Mouse (Mus musculus): Measurements from ENCODE around the gene Kmt5c. TPM values are rescaled to one million over a fixed set of nuclear protein-coding genes. Genes with fewer than 3 reads are reported as not detected.

The Kmt5c gene
- polyA plus RNA-seq, 1 experiment from 2014 or later, result 75.3 TPM

GRCm38 (mm10) chr7:4725169-4725568 lies 14.7 kb upstream of the Kmt5c start, which contains the start of gene Tmem150b:
Gene Tmem150b, minus strand, starts transcription at chr7:4725249.
- WGBS, result 85% methylated on average over 7 of the region's 7 CpGs

GRCm38 (mm10) chr7:4731090-4731489 lies 8.8 kb upstream of the Kmt5c start:
- Histone ChIP-seq H3K9ac (no peak overlapping the region), H3K4me3 (no peak overlapping the region), H3K36me3 (ENCODE audit: poor library complexity, severe bottlenecking) (no peaks in the 10 kb centered on the region), H3K4me2 (no peak overlapping the region), H3K9me3 (replicated peaks) (no peaks in the 10 kb centered on the region), H3K27me3 (no peaks in the 10 kb centered on the region), H3K4me1 (no peaks in the 10 kb centered on the region), H3K27ac (no peak overlapping the region)
- 79% methylated on average over 5 of the region's 5 CpGs for WGBS
- no peak for ATAC-seq

More at GRCm38 (mm10) chr7:4725169-4725568, 14.7 kb upstream of the Kmt5c start, which contains the start of gene Tmem150b:
- H3K27me3 ChIP-seq, result no peaks in the 10 kb centered on the region
- no peak for ATAC-seq
- H3K36me3 ChIP-seq (ENCODE audit: poor library complexity, severe bottlenecking), result no peaks in the 10 kb centered on the region
- H3K27ac ChIP-seq, result no peak within 1 kb of the TSS
- H3K4me2 ChIP-seq, result no peak within 1 kb of the TSS
- no peaks in the 10 kb centered on the region for H3K9me3 ChIP-seq (replicated peaks)
- H3K4me1 ChIP-seq, result no peaks in the 10 kb centered on the region
- H3K4me3 ChIP-seq, result no peak within 1 kb of the TSS
- H3K9ac ChIP-seq, result no peak within 1 kb of the TSS

DNA sequence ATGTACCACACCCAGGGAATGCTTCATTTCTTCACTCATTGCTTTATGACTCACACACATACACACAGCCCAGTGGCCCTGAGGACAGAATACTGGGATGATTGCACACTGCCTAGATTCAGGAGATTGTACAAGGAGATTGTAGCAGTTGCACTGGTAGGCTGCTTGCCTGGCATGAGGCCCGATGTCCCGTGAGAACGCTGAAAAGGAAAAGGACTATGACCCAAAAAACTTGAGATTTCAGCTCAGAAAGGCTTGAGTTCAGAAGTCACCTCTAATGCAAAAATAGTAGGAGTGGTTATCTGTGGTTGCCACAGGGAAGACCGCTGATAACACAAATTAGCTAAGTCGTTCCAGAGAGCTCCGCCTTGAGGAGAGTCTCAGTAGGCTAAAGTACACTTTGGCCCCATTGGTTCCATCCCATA lies 6.9 kb upstream of the Kmt5c start:
- Histone ChIP-seq H3K4me3 (no peak overlapping the region), H3K4me1 (no peaks in the 10 kb centered on the region), H3K4me2 (no peak overlapping the region), H3K36me3 (ENCODE audit: poor library complexity, severe bottlenecking) (no peaks in the 10 kb centered on the region), H3K27ac (no peak overlapping the region), H3K9me3 (replicated peaks) (no peaks in the 10 kb centered on the region), H3K9ac (no peak overlapping the region), H3K27me3 (no peaks in the 10 kb centered on the region)
- WGBS, result 75% methylated on average over 6 of the region's 6 CpGs
- no peak for ATAC-seq

DNA sequence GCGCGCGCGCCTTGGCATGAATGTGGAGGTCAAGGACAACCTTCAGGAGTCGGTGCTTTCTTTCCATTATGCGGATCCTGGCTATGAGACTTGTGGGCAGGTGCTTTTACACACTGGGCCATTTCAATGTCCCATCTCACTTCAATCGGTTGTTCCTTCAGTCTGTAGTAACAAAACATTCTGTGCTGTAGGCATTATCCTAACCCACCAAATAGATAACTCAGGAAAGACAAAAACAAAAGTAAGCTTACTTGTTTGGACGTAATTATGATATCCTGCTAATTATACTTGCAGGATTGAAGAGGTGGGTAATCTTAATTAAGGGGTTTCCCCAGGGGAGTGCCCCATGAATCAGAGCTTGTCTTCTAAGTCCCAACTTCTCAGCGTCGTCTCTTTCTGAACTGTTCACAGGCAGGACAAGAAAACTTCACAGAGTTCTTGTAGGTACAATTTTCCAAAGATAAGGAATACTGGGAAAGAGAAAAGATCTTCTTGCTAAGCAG lies 823 bp upstream of the Kmt5c start:
- H3K27me3 ChIP-seq, result no peaks in the 10 kb centered on the region
- peaks cover 19% of the 10 kb centered on the region for H3K36me3 ChIP-seq (ENCODE audit: poor library complexity, severe bottlenecking)
- WGBS, result 31% methylated on average over 10 of the region's 10 CpGs
- ATAC-seq, result no peak
- no peaks in the 10 kb centered on the region for H3K9me3 ChIP-seq (replicated peaks)
- peak overlapping the region; percentile 51 for H3K9ac ChIP-seq
- peaks cover 38% of the 10 kb centered on the region for H3K4me1 ChIP-seq
- peak overlapping the region; percentile 37 for H3K4me3 ChIP-seq
- H3K27ac ChIP-seq, result peak overlapping the region; percentile 72
- H3K4me2 ChIP-seq, result peak overlapping the region; percentile 65

DNA sequence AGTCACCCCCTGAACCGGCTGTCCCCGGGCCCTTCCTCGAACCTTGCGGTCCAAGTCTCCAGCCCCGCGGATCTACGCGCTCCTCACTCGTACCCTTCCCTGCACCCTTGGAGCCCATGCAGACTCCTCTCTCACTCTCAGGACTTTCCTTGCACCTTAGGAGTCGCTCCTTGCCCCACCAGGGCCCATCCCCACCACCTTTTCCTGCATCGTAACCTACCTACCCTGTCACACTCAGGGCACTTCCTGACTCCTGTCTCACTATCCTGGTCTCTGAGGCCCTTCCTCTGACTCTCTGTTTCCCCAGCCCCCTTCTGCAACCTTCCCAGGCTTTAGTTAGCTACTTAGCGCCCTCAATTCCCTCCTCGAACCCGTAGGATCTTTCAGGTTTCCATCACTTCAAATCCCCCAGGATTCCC lies 403 bp downstream of the Kmt5c start:
- Histone ChIP-seq H3K4me3 (peak overlapping the region; percentile 75), H3K4me2 (peak overlapping the region; percentile 85), H3K9ac (peak overlapping the region; percentile 93), H3K27me3 (no peaks in the 10 kb centered on the region), H3K9me3 (replicated peaks) (no peaks in the 10 kb centered on the region), H3K4me1 (peaks cover 38% of the 10 kb centered on the region), H3K27ac (peak overlapping the region; percentile 93), H3K36me3 (ENCODE audit: poor library complexity, severe bottlenecking) (peaks cover 30% of the 10 kb centered on the region)
- 0% methylated on average over 14 of the region's 14 CpGs for WGBS
- no peak for ATAC-seq

- Histone ChIP-seq H3K4me3 (peak overlapping the region; percentile 75), H3K9ac (peak overlapping the region; percentile 93), H3K27me3 (no peaks in the 10 kb centered on the region), H3K27ac (peak overlapping the region; percentile 93), H3K36me3 (ENCODE audit: poor library complexity, severe bottlenecking) (peaks cover 38% of the 10 kb centered on the region), H3K4me2 (peak overlapping the region; percentile 85), H3K4me1 (peaks cover 41% of the 10 kb centered on the region), H3K9me3 (replicated peaks) (no peaks in the 10 kb centered on the region)
- ATAC-seq, result no peak
- WGBS, result under 1% methylated on average over 4 of the region's 4 CpGs
These were observed 1.2 kb downstream of the Kmt5c start for GRCm38 (mm10) chr7:4741151-4741550.

DNA sequence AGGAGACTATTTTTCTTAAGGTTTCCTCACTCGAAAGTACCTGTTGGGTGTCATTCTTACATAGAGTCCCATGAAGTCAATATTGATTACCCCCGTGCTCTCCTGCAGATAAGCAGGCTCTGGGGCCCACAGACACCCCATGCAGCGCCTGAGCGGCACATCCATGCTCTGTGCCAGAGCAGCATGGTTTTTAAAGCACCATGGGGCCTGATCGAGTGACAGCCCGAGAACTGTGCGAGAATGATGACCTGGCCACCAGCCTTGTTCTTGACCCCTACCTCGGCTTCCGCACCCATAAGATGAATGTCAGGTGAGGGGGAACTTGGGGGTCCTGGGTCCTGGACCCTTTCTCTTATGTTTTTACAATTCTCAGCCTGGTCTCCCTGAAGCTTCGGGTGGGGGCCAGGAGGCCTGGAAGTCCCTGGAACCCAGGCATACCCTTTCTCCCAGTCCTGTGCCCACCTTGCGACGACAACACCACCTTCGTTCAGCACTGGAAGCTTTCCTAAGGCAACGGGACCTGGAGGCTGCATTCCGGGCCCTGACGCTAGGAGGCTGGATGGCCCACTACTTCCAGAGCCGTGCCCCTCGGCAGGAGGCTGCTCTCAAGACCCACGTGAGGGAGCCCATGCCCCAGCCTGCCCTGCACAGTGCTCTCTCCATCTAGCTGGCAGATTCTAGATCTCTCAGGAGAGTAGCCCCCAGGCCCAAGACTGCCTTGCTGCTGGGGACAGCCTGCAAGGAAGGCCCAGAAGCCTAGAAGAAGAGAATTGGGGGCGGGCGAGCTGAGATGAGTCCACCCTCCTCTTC lies 2.0 kb downstream of the Kmt5c start:
- WGBS, result 77% methylated on average over 21 of the region's 21 CpGs
- Histone ChIP-seq H3K4me1 (peaks cover 41% of the 10 kb centered on the region), H3K9me3 (replicated peaks) (no peaks in the 10 kb centered on the region), H3K27me3 (no peaks in the 10 kb centered on the region), H3K9ac (peak overlapping the region; percentile 93), H3K36me3 (ENCODE audit: poor library complexity, severe bottlenecking) (peaks cover 45% of the 10 kb centered on the region), H3K4me3 (peak overlapping the region; percentile 75), H3K27ac (peak overlapping the region; percentile 93), H3K4me2 (peak overlapping the region; percentile 85)
- no peak for ATAC-seq

GRCm38 (mm10) chr7:4742482-4742819 lies 2.5 kb downstream of the Kmt5c start:
- Histone ChIP-seq H3K4me1 (peaks cover 41% of the 10 kb centered on the region), H3K27me3 (no peaks in the 10 kb centered on the region), H3K4me3 (no peak overlapping the region), H3K9ac (peak overlapping the region; percentile 93; the same call in 1 of the 2 replicates), H3K9me3 (replicated peaks) (no peaks in the 10 kb centered on the region), H3K27ac (0 out of 2 replicates have a peak overlapping the region, but pooled peaks have one; percentile 35), H3K36me3 (ENCODE audit: poor library complexity, severe bottlenecking) (peaks cover 49% of the 10 kb centered on the region), H3K4me2 (peak overlapping the region; percentile 85)
- ATAC-seq, result no peak
- 88% methylated on average over 6 of the region's 6 CpGs for WGBS

DNA sequence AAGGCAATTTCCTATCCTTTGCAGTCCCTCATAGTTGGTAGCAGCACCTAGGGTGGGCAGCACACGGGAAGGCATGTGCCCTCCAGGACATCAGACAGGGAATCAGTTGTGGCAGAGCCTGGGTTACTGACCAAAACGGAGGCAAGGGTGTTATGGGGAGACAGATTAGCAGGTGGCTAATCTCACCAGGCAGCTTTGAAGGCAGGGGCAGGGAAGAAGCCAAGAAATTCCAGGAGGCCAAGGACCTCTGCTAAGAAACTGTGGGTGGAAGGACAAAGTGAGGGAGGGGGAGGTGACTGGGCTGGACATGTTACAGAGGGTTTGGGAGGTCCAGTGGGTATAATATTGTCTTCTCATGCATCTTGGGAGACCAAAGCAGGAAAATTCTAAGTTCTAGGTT lies 3.4 kb downstream of the Kmt5c start:
- Histone ChIP-seq H3K36me3 (ENCODE audit: poor library complexity, severe bottlenecking) (peaks cover 49% of the 10 kb centered on the region), H3K9ac (peak overlapping the region; percentile 30; the same call in 1 of the 2 replicates), H3K4me2 (no peak overlapping the region), H3K9me3 (replicated peaks) (no peaks in the 10 kb centered on the region), H3K4me3 (no peak overlapping the region), H3K4me1 (peaks cover 40% of the 10 kb centered on the region), H3K27me3 (no peaks in the 10 kb centered on the region), H3K27ac (no peak overlapping the region)
- 72% methylated on average over 2 of the region's 2 CpGs for WGBS
- no peak for ATAC-seq

DNA sequence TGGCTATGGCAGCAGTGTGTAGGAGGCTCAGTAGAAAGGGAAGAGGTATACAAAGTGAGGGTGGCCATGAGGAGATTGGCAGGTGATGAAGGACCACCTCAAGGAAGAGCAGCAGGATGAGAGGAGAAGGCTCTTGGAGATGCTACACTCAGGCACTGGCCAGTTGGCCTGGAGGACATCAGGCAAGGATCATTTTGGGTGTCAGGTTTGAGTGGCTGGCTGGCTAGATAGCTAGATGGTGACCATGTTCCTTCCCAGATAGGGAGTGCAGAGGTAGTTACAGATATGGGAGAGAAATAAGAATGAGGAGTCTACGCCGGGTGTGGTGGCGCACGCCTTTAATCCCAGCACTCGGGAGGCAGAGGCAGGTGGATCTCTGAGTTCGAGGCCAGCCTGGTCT lies 5.0 kb downstream of the Kmt5c start:
- H3K36me3 ChIP-seq (ENCODE audit: poor library complexity, severe bottlenecking), result peaks cover 49% of the 10 kb centered on the region
- no peak for ATAC-seq

DNA sequence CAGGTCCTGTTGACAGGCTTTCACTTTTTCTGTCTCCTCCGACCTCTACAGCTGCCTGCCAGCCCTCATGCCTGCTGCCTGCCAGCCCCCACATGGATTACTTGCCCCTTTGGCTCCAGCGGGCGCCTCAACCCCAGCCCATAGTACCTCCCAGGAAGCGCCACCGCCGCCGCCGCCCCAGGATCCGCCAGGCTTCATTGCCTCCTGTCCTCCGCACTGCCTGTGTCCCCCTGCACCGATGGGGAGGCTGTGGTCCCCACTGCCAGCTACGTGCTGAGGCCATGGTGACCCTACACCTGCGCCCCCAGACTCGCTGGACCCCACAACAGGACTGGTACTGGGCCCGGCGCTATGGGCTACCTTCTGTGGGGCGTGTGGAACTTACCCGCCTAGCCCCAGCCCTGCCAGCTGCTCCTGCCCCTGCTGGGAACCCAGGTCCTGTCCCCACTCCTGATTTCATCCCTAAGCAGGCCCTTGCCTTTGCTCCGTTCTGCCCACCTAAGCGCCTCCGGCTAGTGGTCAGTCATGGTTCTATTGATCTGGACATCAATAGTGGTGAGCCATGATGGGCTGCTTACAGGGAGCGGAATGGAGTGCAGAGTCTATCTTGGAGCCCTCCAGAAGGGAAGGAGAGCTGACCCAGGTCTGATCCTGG lies 6.5 kb downstream of the Kmt5c start:
- H3K9ac ChIP-seq, result 0 out of 2 replicates have a peak overlapping the region, but pooled peaks have one; percentile 16
- H3K36me3 ChIP-seq (ENCODE audit: poor library complexity, severe bottlenecking), result peaks cover 49% of the 10 kb centered on the region
- no peak overlapping the region for H3K4me3 ChIP-seq
- peaks cover 23% of the 10 kb centered on the region for H3K4me1 ChIP-seq
- no peak overlapping the region for H3K4me2 ChIP-seq
- WGBS, result 86% methylated on average over 22 of the region's 22 CpGs
- no peak for ATAC-seq
- H3K9me3 ChIP-seq (replicated peaks), result no peaks in the 10 kb centered on the region
- 0 out of 2 replicates have a peak overlapping the region, but pooled peaks have one; percentile 4 for H3K27ac ChIP-seq
- H3K27me3 ChIP-seq, result 0 out of 2 replicates have a peak, but pooled peaks cover under 1% of the 10 kb centered on the region

More for the DNA sequence above, 5.0 kb downstream of the Kmt5c start:
- no peaks in the 10 kb centered on the region for H3K27me3 ChIP-seq
- H3K4me2 ChIP-seq, result no peak overlapping the region
- no peaks in the 10 kb centered on the region for H3K9me3 ChIP-seq (replicated peaks)
- 96% methylated on average over 6 of the region's 6 CpGs for WGBS
- H3K4me3 ChIP-seq, result no peak overlapping the region
- peaks cover 31% of the 10 kb centered on the region for H3K4me1 ChIP-seq
- no peak overlapping the region for H3K27ac ChIP-seq
- H3K9ac ChIP-seq, result no peak overlapping the region

All from forebrain, embryonic 13.5 days (tissue).